Mouse (Mus musculus) left cerebral cortex, adult 18-20 months (tissue): ENCODE results near the gene Ap3m1. TPM values are rescaled to one million over a fixed set of nuclear protein-coding genes. Genes with fewer than 3 reads are reported as not detected.
"Not testable (repeated sequence)": the region's sequence is repeated elsewhere in the genome, so short reads cannot be mapped to it uniquely, and the experiment has no call there.

Experiments used
- DNase-seq, 2 experiments: peaks; one replicate each; pipeline ENCODE4 v3.0.0; 2021 to 2022; ENCODE audit warnings: low spot score in 2 of 2, mixed read lengths in 1 of 2
- long read RNA-seq, 2 experiments: library from polyadenylated mRNA; stranded (forward); transcript quantifications; one replicate each; pipeline ENCODE4 v2.0.0; 2021
- total RNA-seq, 2 experiments: library from RNA; stranded (reverse); gene quantifications; 2 replicates each; pipeline ENCODE4 v1.2.3; 2021

Ap3m1 gene
- 10 to 100 TPM; 64.8 to 67.4 TPM for total RNA-seq
- long read RNA-seq, experiment 1, full-length matches to known transcripts: 29 of 46 reads
- long read RNA-seq, experiment 1, partial matches to known transcripts: 5 of 46 reads
- long read RNA-seq, experiment 1, other reads (novel, unspliced or antisense): 12 of 46 reads
- long read RNA-seq, experiment 2, full-length matches to known transcripts: 23 of 40 reads
- long read RNA-seq, experiment 2, partial matches to known transcripts: 4 of 40 reads
- long read RNA-seq, experiment 2, other reads (novel, unspliced or antisense): 13 of 40 reads

DNA sequence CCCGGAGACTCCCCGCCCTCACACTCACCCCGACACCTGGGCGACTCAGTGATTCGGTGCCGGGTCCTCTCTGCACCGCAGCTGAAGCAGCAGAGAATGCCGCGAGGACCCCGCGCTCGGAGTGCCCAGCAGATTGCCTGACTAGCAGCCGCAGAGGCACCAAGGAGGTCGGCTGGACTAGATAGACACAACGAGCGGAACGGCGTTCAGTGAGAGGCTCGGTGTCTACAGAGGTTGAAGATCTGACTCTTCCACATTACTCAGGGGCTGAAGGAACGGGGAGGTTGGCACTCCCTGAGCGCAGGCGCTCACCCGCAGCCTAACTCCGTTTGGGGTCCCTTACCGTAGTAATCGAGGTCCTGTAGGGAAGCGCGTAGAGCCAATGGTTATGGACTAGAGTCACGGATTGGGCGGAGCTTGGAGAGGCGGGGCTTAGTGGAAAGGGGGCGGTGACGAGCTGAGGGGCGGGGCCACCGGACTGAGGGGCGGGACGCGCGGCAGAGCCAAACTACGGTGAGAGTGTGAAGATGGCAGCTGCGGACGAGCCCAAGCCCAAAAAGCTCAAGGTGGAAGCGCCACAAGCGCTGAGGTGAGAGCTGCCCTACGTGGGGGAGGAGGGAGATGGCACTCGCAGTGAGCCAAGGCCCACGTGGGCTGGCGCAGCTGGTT, at the start of gene Ap3m1, which contains the start of gene Adk:
TSS of gene Ap3m1 (minus strand) at position 397 of the 669 bp plus-strand sequence.
TSS of gene Adk (plus strand) at position 463 of the 669 bp plus-strand sequence.
- peak; percentile 91 to 92 for DNase-seq

DNA sequence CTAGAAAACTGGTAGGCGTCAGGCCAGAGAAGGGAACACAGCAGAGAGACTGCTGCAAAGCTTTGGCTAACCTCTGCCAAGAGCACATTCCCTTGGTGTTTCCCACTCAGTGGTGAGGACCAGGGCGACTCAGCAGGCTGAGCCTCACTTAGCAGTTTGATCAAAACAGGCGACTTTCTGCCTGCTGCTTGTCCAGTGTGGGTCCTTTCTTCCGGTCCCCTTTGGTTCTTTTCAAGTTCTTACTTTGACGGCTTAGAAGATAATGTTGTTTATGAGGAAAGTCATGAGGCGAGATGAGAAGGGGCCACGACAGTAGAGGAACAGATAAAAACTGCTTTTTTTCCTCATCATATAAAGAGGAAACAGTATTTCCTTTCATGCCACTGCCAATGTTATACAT, 49.3 kb upstream of the Ap3m1 start:
- DNase-seq: no peak

DNA sequence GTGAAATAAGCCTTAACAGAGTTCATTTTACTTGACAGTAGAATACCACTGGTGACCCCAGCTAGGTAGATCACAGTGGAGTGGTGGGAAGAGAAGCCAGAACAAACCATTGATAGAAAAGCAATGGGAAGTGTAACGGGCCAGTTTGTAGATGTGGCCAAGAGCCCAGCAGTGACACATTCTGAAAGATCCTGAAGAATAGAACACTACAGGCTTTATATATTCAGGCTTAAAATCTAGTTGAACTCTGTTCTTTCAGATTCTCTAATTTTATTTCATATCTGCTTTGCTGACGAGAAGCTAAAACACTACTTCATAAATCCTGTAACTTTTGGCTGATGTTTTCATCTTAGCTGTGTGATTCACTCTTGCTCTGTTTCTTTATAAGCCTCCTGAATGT, 48.6 kb upstream of the Ap3m1 start:
- no peak for DNase-seq

DNA sequence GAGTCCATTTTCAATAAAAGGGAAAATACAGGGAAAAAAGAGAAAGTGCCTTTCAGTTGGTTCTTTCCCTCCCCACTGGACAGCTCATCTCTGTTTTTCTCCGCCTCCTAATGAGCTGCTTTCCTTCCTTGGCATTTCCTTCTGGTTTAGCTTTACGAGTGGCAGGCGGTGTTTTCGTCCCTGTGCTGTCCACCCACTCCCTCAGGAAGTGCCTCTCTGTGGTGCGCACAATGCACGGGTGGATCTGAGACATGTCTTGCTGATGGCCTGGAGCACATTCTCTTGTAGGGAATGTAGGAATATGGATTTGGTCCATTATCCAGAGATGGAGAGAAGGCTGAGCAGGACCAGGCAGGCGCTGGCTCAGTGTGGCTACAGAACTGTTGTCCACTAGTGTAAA, 47.1 kb upstream of the Ap3m1 start:
- DNase-seq: peak; percentile 39 to 61

DNA sequence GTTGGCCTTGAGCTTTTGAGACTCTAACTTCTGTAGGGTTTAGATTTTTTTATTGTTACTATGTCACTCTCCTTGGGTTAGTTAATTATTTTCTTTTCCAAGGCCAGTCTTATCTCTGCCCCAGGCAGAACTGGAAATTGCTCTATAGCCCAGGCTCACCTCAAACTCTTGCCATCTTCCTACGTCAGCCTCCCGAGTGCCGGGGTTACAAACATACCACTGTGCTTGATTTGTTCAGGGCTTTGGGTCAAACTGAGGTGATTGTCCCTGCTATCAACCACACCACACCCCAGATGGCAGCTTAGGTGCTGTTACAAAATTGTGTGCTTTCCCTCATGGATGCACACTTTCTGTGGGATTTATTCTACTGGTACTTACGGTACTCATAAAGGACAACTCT, 44.4 kb upstream of the Ap3m1 start:
- no peak for DNase-seq

DNA sequence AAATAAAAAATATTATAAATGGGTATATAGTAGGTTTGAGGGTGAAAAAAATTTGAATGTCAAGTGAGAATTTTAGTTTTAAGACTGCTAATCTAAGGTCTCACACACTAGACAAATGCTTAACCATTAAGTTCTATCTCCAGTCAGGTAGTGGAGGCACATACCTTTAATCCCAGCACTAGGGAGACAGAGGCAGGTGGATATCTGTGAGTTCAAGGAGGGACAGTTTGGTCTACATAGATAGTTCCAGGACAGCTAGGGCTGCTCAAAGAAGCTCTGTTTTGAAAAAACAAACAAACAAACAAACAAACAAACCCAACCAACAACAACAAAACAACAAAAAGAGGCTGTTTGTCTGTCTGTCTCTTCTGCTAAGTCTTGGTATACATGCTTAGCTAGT, 44.0 kb upstream of the Ap3m1 start:
- no peak for DNase-seq

DNA sequence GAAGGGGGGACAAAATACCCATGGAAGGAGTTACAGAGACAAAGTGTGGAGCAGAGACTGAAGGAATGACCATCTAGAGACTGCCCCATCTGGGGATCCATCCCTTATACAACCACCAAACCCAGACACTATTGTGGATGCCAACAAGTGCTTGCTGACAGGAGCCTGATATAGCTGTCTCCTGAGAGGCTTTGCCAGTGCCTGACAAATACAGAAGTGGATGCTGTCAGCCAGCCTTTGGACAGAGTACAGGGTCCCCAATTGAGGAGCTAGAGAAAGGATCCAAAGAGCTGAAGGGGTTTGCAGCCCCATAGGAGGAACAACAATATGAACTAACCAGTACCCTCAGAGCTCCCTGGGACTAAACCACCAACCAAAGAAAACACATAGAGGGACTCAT, 41.9 kb upstream of the Ap3m1 start:
- DNase-seq: not testable (repeated sequence)

DNA sequence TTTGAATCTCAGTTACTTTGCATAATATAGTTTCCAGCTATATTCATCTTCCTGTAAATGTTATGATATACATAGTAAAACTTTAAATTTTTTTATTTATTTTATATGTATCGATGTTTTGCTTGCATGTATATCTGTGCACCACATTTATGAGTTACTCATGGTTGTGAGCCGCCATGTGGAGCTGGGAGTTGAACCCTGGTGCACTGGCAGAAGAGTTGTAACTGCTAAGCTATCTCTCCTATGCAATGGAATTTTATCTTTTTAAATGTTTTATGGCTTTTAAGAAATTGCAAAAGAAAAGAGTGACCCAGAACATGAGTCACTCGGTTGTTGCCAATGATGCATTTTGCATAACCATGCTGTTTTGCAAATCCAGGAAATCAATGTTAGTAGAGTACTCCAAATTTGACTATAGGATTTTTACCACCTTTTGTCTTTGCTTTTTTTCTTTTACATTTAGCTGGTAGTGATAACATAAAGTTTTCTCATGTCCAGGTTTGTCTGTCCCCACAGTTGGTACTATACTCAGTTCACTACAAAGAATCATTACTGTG, 38.7 kb upstream of the Ap3m1 start:
- DNase-seq: no peak

DNA sequence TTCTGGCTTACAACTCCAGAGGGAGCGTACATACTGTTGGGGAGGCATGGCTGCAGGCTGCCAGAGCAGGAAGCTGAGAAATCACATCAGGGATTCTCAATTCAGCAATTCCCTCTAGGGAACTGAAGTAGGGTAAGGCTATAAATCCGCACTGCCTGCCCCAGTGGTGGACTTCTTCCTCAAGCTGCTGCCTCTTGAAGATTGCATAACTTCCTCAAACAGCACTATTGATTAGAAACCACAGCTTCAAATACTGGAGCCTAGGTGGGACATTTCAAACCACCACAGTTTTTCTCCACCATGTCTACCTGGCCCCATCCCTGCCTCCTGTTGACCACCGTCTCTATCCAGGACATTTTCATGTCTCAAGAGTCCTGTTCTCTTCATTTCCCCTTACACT, 38.1 kb upstream of the Ap3m1 start:
- no peak for DNase-seq

DNA sequence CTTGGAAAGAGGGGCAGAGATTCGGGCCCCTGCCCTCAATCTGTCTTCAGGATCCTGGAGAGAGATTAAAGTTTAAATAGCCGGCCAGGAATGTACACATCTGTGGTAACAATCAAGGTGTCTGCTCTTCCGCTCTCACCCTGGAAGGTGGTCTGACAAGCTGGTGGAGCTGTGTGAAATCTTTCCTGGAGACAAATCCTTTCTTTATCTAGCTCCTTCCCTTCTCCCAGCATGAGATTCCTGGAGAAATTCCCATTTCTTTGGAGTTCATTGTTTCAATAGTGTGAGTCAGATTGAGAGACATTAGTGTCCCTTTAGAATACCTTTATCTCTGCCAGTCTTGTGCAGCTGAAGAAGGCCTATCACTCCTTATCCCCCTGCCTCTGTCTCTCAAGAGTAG, 36.4 kb upstream of the Ap3m1 start:
- DNase-seq: no peak

DNA sequence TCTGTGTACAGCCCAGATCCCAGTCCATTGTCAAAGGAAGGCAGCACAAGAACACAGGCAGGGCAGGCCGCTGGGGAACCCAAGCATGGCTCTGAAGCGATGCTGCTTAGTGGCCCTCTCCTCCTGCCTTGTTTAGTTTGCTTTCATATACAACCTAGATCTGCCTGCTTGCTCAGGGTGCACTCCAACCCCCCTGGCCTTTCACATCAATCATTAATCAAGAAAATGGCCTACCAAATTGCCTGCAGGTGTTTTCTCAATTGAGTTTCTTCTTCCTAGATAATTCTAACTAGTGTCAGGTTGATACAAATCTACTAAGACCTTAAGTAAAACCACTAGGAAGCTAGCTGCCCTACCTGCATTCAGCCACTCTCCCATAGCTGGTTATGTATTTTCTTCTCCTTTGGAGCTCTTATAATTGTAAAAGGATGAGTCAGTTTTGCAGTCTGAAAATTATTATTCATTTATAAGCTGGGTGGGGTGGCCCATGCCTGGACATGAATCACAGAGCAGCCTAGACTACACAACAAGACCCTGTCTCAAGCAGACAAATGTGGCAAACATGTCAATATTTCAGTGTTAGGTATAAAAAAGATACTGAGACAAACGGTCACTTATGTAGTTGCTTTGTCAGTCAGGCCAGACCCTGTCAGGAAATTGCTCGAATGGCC, 35.2 kb upstream of the Ap3m1 start:
- DNase-seq: no peak

DNA sequence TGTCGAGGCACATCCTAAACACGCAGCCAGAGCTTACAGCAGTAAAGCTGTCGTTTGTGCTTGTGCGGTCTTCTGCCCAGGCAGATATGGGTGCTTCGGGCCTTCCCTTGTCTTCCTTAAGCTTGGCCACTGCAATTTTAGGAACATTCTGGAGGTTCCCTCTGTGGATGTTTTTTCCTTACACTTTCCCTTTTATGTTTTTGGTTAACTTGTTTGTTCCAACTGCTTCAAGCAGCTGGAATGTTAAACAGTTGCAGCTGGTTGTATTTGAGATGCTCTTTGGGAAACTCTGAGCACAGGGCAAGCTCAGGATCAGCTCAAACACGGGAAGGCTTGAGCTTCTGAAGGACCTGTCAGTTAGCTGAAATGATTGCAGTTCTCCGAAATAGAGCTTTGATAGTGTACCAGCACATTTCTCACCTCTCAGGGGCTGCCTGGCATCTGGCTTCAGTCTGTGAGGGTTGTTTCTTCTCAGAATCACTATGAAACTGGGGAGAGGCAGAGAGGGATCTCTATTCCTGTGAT, 34.6 kb upstream of the Ap3m1 start:
- DNase-seq: no peak

DNA sequence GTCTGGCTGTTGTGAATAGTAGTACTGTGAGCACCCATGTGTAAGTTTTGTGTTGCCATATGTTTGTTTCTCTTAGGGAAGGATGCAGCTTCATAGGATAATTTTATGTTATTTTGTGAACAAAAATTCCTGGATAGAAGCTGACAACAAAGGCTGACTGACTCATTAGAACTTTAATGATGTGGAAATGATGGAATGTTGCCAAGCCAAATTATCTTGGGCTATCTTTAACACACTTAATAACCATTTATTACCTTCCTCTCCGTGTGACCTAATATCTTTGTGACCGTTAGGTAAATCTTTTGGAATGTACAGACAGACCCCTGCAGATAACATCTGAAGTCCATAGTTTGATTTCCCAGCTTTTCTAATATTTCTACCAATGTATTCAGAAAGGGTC, 33.8 kb upstream of the Ap3m1 start:
- DNase-seq: no peak

DNA sequence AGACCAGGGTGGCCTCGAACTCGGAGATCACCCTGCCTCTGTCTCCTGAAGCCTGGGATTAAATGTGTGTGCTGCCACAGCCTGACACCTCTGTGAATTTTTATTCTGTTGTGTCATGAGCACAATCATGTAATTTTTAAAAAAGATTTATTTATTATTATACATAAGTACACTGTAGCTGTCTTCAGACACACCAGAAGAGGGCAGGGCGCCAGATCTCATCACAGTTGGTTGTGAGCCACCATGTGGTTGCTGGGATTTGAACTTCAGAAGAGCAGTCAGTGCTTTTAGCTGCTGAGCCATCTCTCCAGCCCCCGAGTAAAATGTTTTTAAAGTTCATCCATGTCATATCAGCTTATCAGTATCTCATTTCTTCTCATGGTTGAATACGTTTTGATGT, 33.4 kb upstream of the Ap3m1 start:
- DNase-seq: no peak

DNA sequence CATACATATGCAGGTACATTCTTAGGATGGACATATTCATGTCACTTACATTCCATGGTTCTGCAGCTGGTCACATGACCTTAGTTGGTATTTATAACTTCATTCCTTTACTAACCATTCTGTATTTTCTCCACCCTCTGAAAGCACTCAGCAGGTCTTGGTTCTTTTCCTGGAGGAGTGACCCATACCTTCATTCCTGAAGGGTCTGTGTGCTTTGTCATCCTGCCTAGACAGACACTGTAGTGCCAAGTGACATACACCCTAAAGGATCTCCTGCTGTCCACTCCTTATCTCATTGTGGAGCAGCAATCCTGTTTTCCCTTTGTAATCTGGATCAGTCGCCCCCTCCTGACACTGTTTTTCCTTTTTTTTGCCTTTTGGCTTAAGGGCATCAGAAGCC, 30.5 kb upstream of the Ap3m1 start:
- DNase-seq: no peak

DNA sequence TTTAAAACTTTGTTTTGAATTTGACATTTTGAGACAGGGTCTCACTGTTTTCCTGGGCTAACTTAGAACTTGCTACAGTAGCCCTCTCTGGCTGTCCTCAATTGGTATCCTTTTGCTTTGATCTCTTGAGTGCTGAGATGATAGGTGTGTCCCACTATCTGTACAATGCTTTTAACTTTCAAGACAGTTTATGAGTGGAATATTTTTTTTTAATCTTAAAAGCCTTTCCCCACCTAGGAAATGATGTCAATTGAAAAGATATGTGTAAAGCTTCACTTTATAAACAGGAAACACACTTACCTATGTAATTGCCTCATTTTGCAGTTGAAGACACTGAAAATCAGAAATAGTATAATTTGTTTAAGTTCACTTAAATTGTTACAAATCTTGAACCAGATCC, 26.2 kb upstream of the Ap3m1 start:
- DNase-seq: no peak

DNA sequence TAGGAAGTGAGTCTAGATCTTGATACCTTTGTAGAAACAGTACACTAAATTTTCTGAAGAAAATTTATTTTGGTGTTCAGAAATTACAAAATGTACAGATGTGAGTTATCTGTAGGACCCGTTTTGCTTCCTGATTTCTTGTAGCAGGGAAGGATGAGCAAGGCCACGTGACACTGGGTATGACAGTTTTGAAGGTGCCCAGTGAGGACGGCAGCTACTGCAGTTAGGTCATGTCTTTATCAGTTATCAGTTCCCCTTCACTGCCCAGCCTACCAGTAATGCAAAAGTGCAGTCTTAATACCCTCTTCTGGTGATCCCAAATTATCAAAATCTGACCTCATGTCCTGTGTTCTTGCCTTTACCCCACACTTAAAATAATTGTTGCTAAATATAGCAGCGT, 25.6 kb upstream of the Ap3m1 start:
- DNase-seq: no peak

DNA sequence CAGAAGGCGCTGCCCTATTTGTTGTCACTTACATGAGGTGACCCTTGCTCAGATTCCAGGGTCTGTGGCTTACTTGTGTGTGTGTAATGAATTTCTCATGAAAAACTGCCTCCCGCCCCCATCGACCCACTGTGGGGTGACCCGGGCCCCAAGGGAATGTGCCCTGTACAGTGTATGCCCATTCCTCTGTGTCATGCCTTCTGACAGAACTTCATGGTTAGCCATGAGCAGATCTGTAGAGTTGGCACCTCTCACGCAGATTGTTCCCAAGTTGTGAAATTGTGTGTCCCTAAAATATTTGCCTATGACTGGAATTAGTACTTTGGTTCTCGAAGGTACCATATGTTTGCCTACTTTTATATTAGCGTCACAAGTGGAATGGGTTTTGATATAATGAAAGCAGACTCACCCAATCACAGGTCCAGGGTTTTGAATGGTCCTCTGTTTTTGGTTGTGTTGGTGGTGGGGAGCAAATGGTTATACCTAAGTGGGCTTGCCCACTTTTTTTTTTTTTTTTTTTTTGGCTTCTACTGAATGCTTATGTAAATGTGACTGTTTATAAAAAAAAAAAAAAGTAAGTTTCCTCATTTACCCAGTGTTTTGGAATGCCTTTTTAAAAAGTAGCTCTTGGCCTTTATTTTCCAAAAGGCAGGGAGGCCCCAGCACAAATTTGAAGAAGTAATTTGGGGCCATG, 24.3 kb upstream of the Ap3m1 start:
- DNase-seq: no peak

DNA sequence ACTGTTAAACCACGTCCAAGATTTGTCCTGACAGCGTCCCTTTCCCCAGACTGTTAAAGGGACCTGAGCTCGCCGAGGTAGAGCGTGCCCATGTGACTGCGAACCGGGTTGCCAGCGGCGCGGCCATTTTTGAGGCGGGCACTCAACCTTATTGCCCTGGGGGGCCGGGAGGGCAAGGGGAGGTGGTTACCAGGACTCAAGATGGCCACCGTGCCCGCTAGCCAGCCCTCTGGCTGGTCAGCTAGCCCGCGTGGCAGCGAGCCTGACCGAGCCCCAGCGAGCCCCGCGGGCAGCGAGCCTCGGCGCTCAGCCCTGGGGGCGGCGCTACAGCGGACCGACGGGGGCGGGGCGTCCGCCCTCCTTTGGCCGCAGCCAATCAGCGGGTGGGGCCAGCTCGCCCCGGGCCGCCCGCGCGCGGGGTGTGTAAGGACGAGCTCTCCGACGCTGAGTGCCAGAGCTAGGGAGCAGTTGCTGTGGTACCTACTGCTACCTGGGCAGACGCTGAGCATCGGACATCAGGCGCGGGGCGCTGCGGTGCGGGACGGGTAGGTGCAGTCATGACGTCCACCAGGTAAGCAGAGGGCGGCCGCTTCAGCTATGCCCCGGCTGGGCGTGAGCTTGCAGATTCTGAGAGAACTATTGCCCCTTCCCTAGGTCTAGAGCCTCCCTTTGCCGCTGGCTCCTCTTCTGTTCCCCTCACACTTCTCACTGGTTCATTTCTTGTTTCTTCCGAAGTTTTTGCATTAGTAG, 23.6 kb upstream of the Ap3m1 start:
- peak; percentile 77 to 89 for DNase-seq
